Mouse (Mus musculus) left cerebral cortex, postnatal 10 days (tissue): Measurements from ENCODE around the gene Ifi209. TPM values are rescaled to one million over a fixed set of nuclear protein-coding genes. Genes with fewer than 3 reads are reported as not detected.
"Not testable (repeated sequence)": the region's sequence is repeated elsewhere in the genome, so short reads cannot be mapped to it uniquely, and the experiment has no call there.

Source experiments
- DNase-seq, 2 experiments: peaks; one replicate each; pipeline ENCODE4 v3.0.0; 2021 to 2022; ENCODE audit warnings: low spot score in 2 of 2, mixed read lengths in 1 of 2; ENCODE audit errors: extremely low spot score in 1 of 2
- intact Hi-C: fragments of 180-260 bp; cut with DNase I; formaldehyde crosslinking; loops from one replicate; pipeline ENCODE4 v1.15.1; 2025
- microRNA-seq: library from miRNA; unstranded; fragments of <30 nt; microRNA quantifications from one replicate; pipeline ENCODE4 v1.2.0, GENCODE M21; 2022
- total RNA-seq, 2 experiments: library from RNA; stranded (reverse); gene quantifications; 2 replicates each; pipeline ENCODE4 v1.2.3; 2021

Gene Ifi209
- total RNA-seq, result not detected

GRCm38 (mm10) chr1:173630622-173631021, at the start of gene Ifi209:
Gene Ifi209 (plus strand): TSS chr1:173630917.
- intact Hi-C loops, result not testable (repeated sequence)

GRCm38 (mm10) chr1:173589698-173590097, 41.0 kb upstream of the Ifi209 start:
- intact Hi-C loops, DNase-seq: not testable (repeated sequence)

More at GRCm38 (mm10) chr1:173630622-173631021, at the start of gene Ifi209:
- not testable (repeated sequence) for DNase-seq

GRCm38 (mm10) chr1:173598838-173599494, 31.8 kb upstream of the Ifi209 start, which contains the start of gene Ifi213:
Gene Ifi213 (minus strand): TSS chr1:173599274.
- intact Hi-C loops, DNase-seq: not testable (repeated sequence)

GRCm38 (mm10) chr1:173610291-173610690, 20.4 kb upstream of the Ifi209 start:
- DNase-seq, result not testable (repeated sequence)

GRCm38 (mm10) chr1:173622216-173622615, 8.5 kb upstream of the Ifi209 start:
- DNase-seq, intact Hi-C loops: not testable (repeated sequence)

More at GRCm38 (mm10) chr1:173610291-173610690, 20.4 kb upstream of the Ifi209 start:
- intact Hi-C loops, result not testable (repeated sequence)

GRCm38 (mm10) chr1:173624052-173624451, 6.7 kb upstream of the Ifi209 start:
- no peak for DNase-seq

GRCm38 (mm10) chr1:173626686-173627085, 4.0 kb upstream of the Ifi209 start:
- intact Hi-C loops, result no loop called here
- DNase-seq, result no peak

More at GRCm38 (mm10) chr1:173624052-173624451, 6.7 kb upstream of the Ifi209 start:
- intact Hi-C loops, result no loop called here

- DNase-seq, result no peak
- intact Hi-C loops, result no loop called here
Measured at GRCm38 (mm10) chr1:173633969-173634645, 3.4 kb downstream of the Ifi209 start.

GRCm38 (mm10) chr1:173645393-173645792, 14.7 kb downstream of the Ifi209 start:
- no peak for DNase-seq
- intact Hi-C loops, result no loop called here

GRCm38 (mm10) chr1:173657973-173658372, 27.3 kb downstream of the Ifi209 start:
- intact Hi-C loops, result no loop called here
- no peak for DNase-seq

- DNase-seq, intact Hi-C loops: not testable (repeated sequence)
Measured at GRCm38 (mm10) chr1:173673458-173674097, 42.9 kb downstream of the Ifi209 start, which contains the start of gene Ifi208. Gene Ifi208 (plus strand): TSS chr1:173673675.

GRCm38 (mm10) chr1:173678605-173679004, 47.9 kb downstream of the Ifi209 start:
- intact Hi-C loops, DNase-seq: not testable (repeated sequence)

- intact Hi-C loops, result no loop called here
- no peak for DNase-seq
Measured at GRCm38 (mm10) chr1:173694270-173694669, 63.6 kb downstream of the Ifi209 start.

Small RNAs within 50 kb of the gene (microRNA-seq; reads per million reads assigned to microRNA genes)
- gene Gm44339, result not detected

Other genes with a start within 250 kb of the Ifi209 start
- gene Ifi206, start 139.9 kb upstream of the Ifi209 start, total RNA-seq, result not detected
- gene Ifi214, start 95.0 kb upstream of the Ifi209 start, total RNA-seq, result not detected
- gene Ifi213, start 31.6 kb upstream of the Ifi209 start, total RNA-seq, result not detected
- gene Ifi208, start 42.8 kb downstream of the Ifi209 start, total RNA-seq, result not detected
- gene Ifi207, start 110.8 kb downstream of the Ifi209 start, total RNA-seq, result under 1 TPM; 0.26 to 0.34 TPM
- under 1 TPM in 1 of 2 experiments, not detected in 1; 0.16 TPM for gene Ifi204, start 136.0 kb downstream of the Ifi209 start, total RNA-seq